Mouse (Mus musculus): ENCODE results near the gene Dnaic2. TPM values are rescaled to one million over a fixed set of nuclear protein-coding genes. Genes with fewer than 3 reads are reported as not detected.

Dnaic2 gene
- polyA plus RNA-seq, 2 experiments: 0.03 TPM; not detected in 1

- Histone ChIP-seq H3K4me2 (ENCODE audit: low read depth) (no peak overlapping the region), H3K4me3 (ENCODE audit: insufficient read depth in 1 of 2, low read depth in 2 of 2, low read length in 2 of 2) (no peak overlapping the region), H3K27me3 (ENCODE audit: control insufficient read depth, insufficient read depth, low read length) (no peaks in the 10 kb centered on the region), H3K4me1 (replicated peaks; ENCODE audit: control insufficient read depth in 2 of 2, insufficient read depth in 2 of 2, low read length in 1 of 2) (no peaks in the 10 kb centered on the region), H3K27ac (no peak overlapping the region), H3K9me3 (ENCODE audit: control insufficient read depth, low read length) (no peaks in the 10 kb centered on the region), H3K9ac (replicated peaks) (no peak overlapping the region), H3K36me3 (replicated peaks; ENCODE audit: control insufficient read depth, insufficient read depth, low read depth) (no peaks in the 10 kb centered on the region)
- 52% methylated on average over 7 of the region's 7 CpGs for WGBS (ENCODE audit: insufficient replicate concordance)
- no peak for DNase-seq (ENCODE audit: low read depth in 3 of 3, low spot score in 3 of 3)
- TF ChIP-seq EP300 (IDR thresholded peaks at IDR 0.05; ENCODE audit: low read depth): no peak
- TF ChIP-seq CTCF (IDR thresholded peaks at IDR 0.05; ENCODE audit: low read depth): no peak
- ATAC-seq (ENCODE audit: insufficient read depth): no peak
Observed at GRCm38 (mm10) chr11:114692601-114693000, 34.6 kb upstream of the Dnaic2 start.

GRCm38 (mm10) chr11:114693456-114693855, 33.8 kb upstream of the Dnaic2 start:
- H3K9me3 ChIP-seq (ENCODE audit: control insufficient read depth, low read length): no peaks in the 10 kb centered on the region
- 68% methylated on average over 6 of the region's 6 CpGs for WGBS (ENCODE audit: insufficient replicate concordance)
- no peak overlapping the region for H3K4me2 ChIP-seq (ENCODE audit: low read depth)
- no peak for TF ChIP-seq EP300 (IDR thresholded peaks at IDR 0.05; ENCODE audit: low read depth)
- no peak for TF ChIP-seq CTCF (IDR thresholded peaks at IDR 0.05; ENCODE audit: low read depth)
- DNase-seq (ENCODE audit: low read depth in 3 of 3, low spot score in 3 of 3): no peak
- no peaks in the 10 kb centered on the region for H3K36me3 ChIP-seq (replicated peaks; ENCODE audit: control insufficient read depth, insufficient read depth, low read depth)
- no peaks in the 10 kb centered on the region for H3K4me1 ChIP-seq (replicated peaks; ENCODE audit: control insufficient read depth in 2 of 2, insufficient read depth in 2 of 2, low read length in 1 of 2)
- H3K4me3 ChIP-seq (ENCODE audit: insufficient read depth in 1 of 2, low read depth in 2 of 2, low read length in 2 of 2): no peak overlapping the region
- no peaks in the 10 kb centered on the region for H3K27me3 ChIP-seq (ENCODE audit: control insufficient read depth, insufficient read depth, low read length)
- H3K9ac ChIP-seq (replicated peaks): no peak overlapping the region
- no peak overlapping the region for H3K27ac ChIP-seq
- ATAC-seq (ENCODE audit: insufficient read depth): no peak

- Histone ChIP-seq H3K4me1 (replicated peaks; ENCODE audit: control insufficient read depth in 2 of 2, insufficient read depth in 2 of 2, low read length in 1 of 2) (no peaks in the 10 kb centered on the region), H3K27ac (no peak overlapping the region), H3K4me2 (ENCODE audit: low read depth) (no peak overlapping the region), H3K4me3 (ENCODE audit: insufficient read depth in 1 of 2, low read depth in 2 of 2, low read length in 2 of 2) (no peak overlapping the region), H3K36me3 (replicated peaks; ENCODE audit: control insufficient read depth, insufficient read depth, low read depth) (no peaks in the 10 kb centered on the region), H3K27me3 (ENCODE audit: control insufficient read depth, insufficient read depth, low read length) (no peaks in the 10 kb centered on the region), H3K9me3 (ENCODE audit: control insufficient read depth, low read length) (no peaks in the 10 kb centered on the region), H3K9ac (replicated peaks) (no peak overlapping the region)
- ATAC-seq (ENCODE audit: insufficient read depth): no peak
- no peak for DNase-seq (ENCODE audit: low read depth in 3 of 3, low spot score in 3 of 3)
- 59% methylated on average over 2 of the region's 2 CpGs for WGBS (ENCODE audit: insufficient replicate concordance)
- TF ChIP-seq CTCF (IDR thresholded peaks at IDR 0.05; ENCODE audit: low read depth) (no peak), EP300 (IDR thresholded peaks at IDR 0.05; ENCODE audit: low read depth) (no peak)
Observed at GRCm38 (mm10) chr11:114694451-114694850, 32.8 kb upstream of the Dnaic2 start.

GRCm38 (mm10) chr11:114698496-114698895, 28.7 kb upstream of the Dnaic2 start:
- Histone ChIP-seq H3K4me1 (replicated peaks; ENCODE audit: control insufficient read depth in 2 of 2, insufficient read depth in 2 of 2, low read length in 1 of 2) (no peaks in the 10 kb centered on the region), H3K9me3 (ENCODE audit: control insufficient read depth, low read length) (no peaks in the 10 kb centered on the region), H3K27ac (no peak overlapping the region), H3K4me3 (ENCODE audit: insufficient read depth in 1 of 2, low read depth in 2 of 2, low read length in 2 of 2) (no peak overlapping the region), H3K4me2 (ENCODE audit: low read depth) (no peak overlapping the region), H3K27me3 (ENCODE audit: control insufficient read depth, insufficient read depth, low read length) (no peaks in the 10 kb centered on the region), H3K9ac (replicated peaks) (no peak overlapping the region), H3K36me3 (replicated peaks; ENCODE audit: control insufficient read depth, insufficient read depth, low read depth) (no peaks in the 10 kb centered on the region)
- TF ChIP-seq CTCF (IDR thresholded peaks at IDR 0.05; ENCODE audit: low read depth) (no peak), EP300 (IDR thresholded peaks at IDR 0.05; ENCODE audit: low read depth) (no peak)
- DNase-seq (ENCODE audit: low read depth in 3 of 3, low spot score in 3 of 3) (no peak), ATAC-seq (ENCODE audit: insufficient read depth) (no peak)
- 68% methylated on average over 7 of the region's 7 CpGs for WGBS (ENCODE audit: insufficient replicate concordance)

GRCm38 (mm10) chr11:114699511-114699910, 27.7 kb upstream of the Dnaic2 start:
- no peaks in the 10 kb centered on the region for H3K27me3 ChIP-seq (ENCODE audit: control insufficient read depth, insufficient read depth, low read length)
- H3K36me3 ChIP-seq (replicated peaks; ENCODE audit: control insufficient read depth, insufficient read depth, low read depth): no peaks in the 10 kb centered on the region
- no peak overlapping the region for H3K9ac ChIP-seq (replicated peaks)
- H3K4me1 ChIP-seq (replicated peaks; ENCODE audit: control insufficient read depth in 2 of 2, insufficient read depth in 2 of 2, low read length in 1 of 2): no peaks in the 10 kb centered on the region
- no peaks in the 10 kb centered on the region for H3K9me3 ChIP-seq (ENCODE audit: control insufficient read depth, low read length)
- no peak for ATAC-seq (ENCODE audit: insufficient read depth)
- 60% methylated on average over 12 of the region's 12 CpGs for WGBS (ENCODE audit: insufficient replicate concordance)
- no peak overlapping the region for H3K27ac ChIP-seq
- no peak overlapping the region for H3K4me3 ChIP-seq (ENCODE audit: insufficient read depth in 1 of 2, low read depth in 2 of 2, low read length in 2 of 2)
- DNase-seq (ENCODE audit: low read depth in 3 of 3, low spot score in 3 of 3): no peak
- H3K4me2 ChIP-seq (ENCODE audit: low read depth): no peak overlapping the region
- TF ChIP-seq CTCF (IDR thresholded peaks at IDR 0.05; ENCODE audit: low read depth) (no peak), EP300 (IDR thresholded peaks at IDR 0.05; ENCODE audit: low read depth) (no peak)

Data from liver, embryonic 14.5 days (tissue).